In the genomic region with DNA sequence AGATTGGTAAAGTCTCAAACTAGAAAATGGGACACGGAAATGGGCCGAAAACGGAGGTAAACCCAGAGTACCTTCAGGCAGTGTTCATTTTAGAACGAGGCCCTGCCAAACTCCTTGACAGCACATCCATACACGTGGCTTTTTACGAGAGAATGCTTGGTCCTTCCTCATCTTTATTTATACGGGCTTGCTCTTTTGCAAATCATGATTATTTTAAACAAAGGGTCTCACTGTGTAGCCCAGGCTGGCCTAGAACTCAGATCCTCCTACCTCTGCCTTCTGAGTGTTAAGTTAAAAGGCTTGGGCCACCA, we compare ENCODE assay signal across 8 mouse cellular contexts. TPM values are rescaled to one million over a fixed set of nuclear protein-coding genes. Genes with fewer than 3 reads are reported as not detected.
DNase-seq lines count a peak whose midpoint lies in the region; ATAC-seq and TF ChIP-seq lines count a peak whose summit lies in the region.

No protein-coding gene starts in this region.

- peak overlapping the region; percentile 80 for H3K9ac ChIP-seq in lung, embryonic 16.5 days (ENCODE audit: low read length)
- H3K9ac ChIP-seq in neural tube, embryonic 15.5 days (replicated peaks), result peak overlapping the region; percentile 84

- no peak for DNase-seq in lung, postnatal 25 days (ENCODE audit: low spot score)
- DNase-seq in limb, embryonic 10.5 days (ENCODE audit: low spot score), result no peak
- no peak for DNase-seq in right cerebral cortex, postnatal 10 days (ENCODE audit: low spot score in 2 of 2)
- DNase-seq in gastrocnemius, postnatal 25 days, result no peak
- DNase-seq in urinary bladder, postnatal 10 days (ENCODE audit: low spot score), result no peak

- WGBS in lung, embryonic 16.5 days, result under 1% methylated on average over 7 of the region's 7 CpGs
- under 1% methylated on average over 7 of the region's 7 CpGs for WGBS in limb, embryonic 10.5 days
- WGBS in neural tube, embryonic 15.5 days, result 0% methylated on average over 7 of the region's 7 CpGs

- no peak for ATAC-seq in lung, embryonic 16.5 days (ENCODE audit: low read depth)
- ATAC-seq in neural tube, embryonic 15.5 days (ENCODE audit: low FRiP score), result no peak

- TF ChIP-seq CTCF in embryonic fibroblast, embryonic 13.5 days (IDR thresholded peaks at IDR 0.05; ENCODE audit: borderline replicate concordance, insufficient read depth, low read length), result no peak

- TF ChIP-seq POLR2A in embryonic fibroblast, embryonic 13.5 days (IDR thresholded peaks at IDR 0.05; ENCODE audit: low read depth, low read length), result no peak

- H3K27ac ChIP-seq in lung, embryonic 16.5 days (ENCODE audit: low read length), result no peak overlapping the region
- peak overlapping the region; percentile 58 for H3K27ac ChIP-seq in embryonic fibroblast, embryonic 13.5 days (ENCODE audit: insufficient read depth, low read length)
- H3K27ac ChIP-seq in limb, embryonic 10.5 days, result peak overlapping the region; percentile 88
- H3K27ac ChIP-seq in neural tube, embryonic 15.5 days (replicated peaks), result peak overlapping the region; percentile 94

- H3K27me3 ChIP-seq in lung, embryonic 16.5 days (ENCODE audit: control insufficient read depth, insufficient read depth, low read depth, low read length), result no peaks in the 10 kb centered on the region
- no peaks in the 10 kb centered on the region for H3K27me3 ChIP-seq in limb, embryonic 10.5 days (ENCODE audit: low read depth, poor library complexity, severe bottlenecking)
- H3K27me3 ChIP-seq in neural tube, embryonic 15.5 days (replicated peaks), result no peaks in the 10 kb centered on the region

- peak overlapping the region; percentile 91 for H3K4me3 ChIP-seq in lung, embryonic 16.5 days (ENCODE audit: low read length)
- peak overlapping the region; percentile 94 for H3K4me3 ChIP-seq in embryonic fibroblast, embryonic 13.5 days (ENCODE audit: insufficient read depth, low read length)
- H3K4me3 ChIP-seq in limb, embryonic 10.5 days, result peak overlapping the region; percentile 82
- peak overlapping the region; percentile 71 for H3K4me3 ChIP-seq in neural tube, embryonic 15.5 days (replicated peaks)

- H3K4me1 ChIP-seq in lung, embryonic 16.5 days (replicated peaks; ENCODE audit: control insufficient read depth, insufficient read depth, low read length), result peaks cover 3% of the 10 kb centered on the region
- no peaks in the 10 kb centered on the region; the same call in 1 of the 2 replicates for H3K4me1 ChIP-seq in embryonic fibroblast, embryonic 13.5 days (ENCODE audit: control insufficient read depth, insufficient read depth, low read length)
- peaks cover 30% of the 10 kb centered on the region for H3K4me1 ChIP-seq in limb, embryonic 10.5 days
- H3K4me1 ChIP-seq in neural tube, embryonic 15.5 days, result peaks cover 48% of the 10 kb centered on the region

- H3K4me2 ChIP-seq in lung, embryonic 16.5 days (ENCODE audit: low read depth, low read length), result peak overlapping the region; percentile 96
- H3K4me2 ChIP-seq in neural tube, embryonic 15.5 days, result peak overlapping the region; percentile 87

- H3K36me3 ChIP-seq in lung, embryonic 16.5 days (ENCODE audit: control insufficient read depth, insufficient read depth, low read length), result peaks cover 30% of the 10 kb centered on the region
- peaks cover 46% of the 10 kb centered on the region for H3K36me3 ChIP-seq in limb, embryonic 10.5 days
- peaks cover 34% of the 10 kb centered on the region for H3K36me3 ChIP-seq in neural tube, embryonic 15.5 days

- H3K9me3 ChIP-seq in lung, embryonic 16.5 days (ENCODE audit: control insufficient read depth, low read length), result no peaks in the 10 kb centered on the region
- H3K9me3 ChIP-seq in limb, embryonic 10.5 days (replicated peaks), result no peaks in the 10 kb centered on the region
- H3K9me3 ChIP-seq in neural tube, embryonic 15.5 days (replicated peaks), result no peaks in the 10 kb centered on the region

RNA-seq across cellular contexts. Expression of a gene that starts 0.6 kb away (rescaled TPM):
- polyA plus RNA-seq in lung, embryonic 16.5 days (2015; fragmentation: Nextera tagmentation; extraction: Ambion mirVana), result 32.3 and 34.3 TPM in 2 replicates
- 64.3 and 65.8 TPM in 2 replicates for polyA plus RNA-seq in embryonic fibroblast, embryonic 13.5 days (2011; ENCODE audit: insufficient read length, low read depth, missing spikeins)
- 55.3 and 61.4 TPM in 2 replicates for polyA plus RNA-seq in limb, embryonic 10.5 days (2016; fragmentation: Nextera tagmentation; extraction: Ambion mirVana)
- 28.1 and 32.8 TPM in 2 replicates for polyA plus RNA-seq in neural tube, embryonic 15.5 days (2015; fragmentation: Nextera tagmentation; extraction: Ambion mirVana)
- total RNA-seq in gastrocnemius, postnatal 25 days (2021), result 10 to 100 TPM; 19.0 to 22.7 TPM

RNA-seq across cellular contexts. Expression of a gene that starts 1.6 kb away (rescaled TPM):
- 3.4 and 4.2 TPM in 2 replicates for polyA plus RNA-seq in lung, embryonic 16.5 days (2015; fragmentation: Nextera tagmentation; extraction: Ambion mirVana)
- 11.4 and 15.5 TPM in 2 replicates for polyA plus RNA-seq in embryonic fibroblast, embryonic 13.5 days (2011; ENCODE audit: insufficient read length, low read depth, missing spikeins)
- 3.0 and 4.1 TPM in 2 replicates for polyA plus RNA-seq in limb, embryonic 10.5 days (2016; fragmentation: Nextera tagmentation; extraction: Ambion mirVana)
- polyA plus RNA-seq in neural tube, embryonic 15.5 days (2015; fragmentation: Nextera tagmentation; extraction: Ambion mirVana), result 24.1 and 27.3 TPM in 2 replicates
- total RNA-seq in gastrocnemius, postnatal 25 days (2021), result 1 to 10 TPM; 1.4 to 2.0 TPM

RNA-seq across cellular contexts. Expression of a gene that starts 27.2 kb away (rescaled TPM):
- polyA plus RNA-seq in lung, embryonic 16.5 days (2015; fragmentation: Nextera tagmentation; extraction: Ambion mirVana), result 15.6 and 17.0 TPM in 2 replicates
- polyA plus RNA-seq in embryonic fibroblast, embryonic 13.5 days (2011; ENCODE audit: insufficient read length, low read depth, missing spikeins), result 16.2 and 19.1 TPM in 2 replicates
- 19.6 and 21.5 TPM in 2 replicates for polyA plus RNA-seq in limb, embryonic 10.5 days (2016; fragmentation: Nextera tagmentation; extraction: Ambion mirVana)
- 13.3 and 14.3 TPM in 2 replicates for polyA plus RNA-seq in neural tube, embryonic 15.5 days (2015; fragmentation: Nextera tagmentation; extraction: Ambion mirVana)
- total RNA-seq in gastrocnemius, postnatal 25 days (2021), result 10 to 100 TPM in 1 of 2 experiments, 1 to 10 TPM in 1; 9.4 to 10.1 TPM

RNA-seq across cellular contexts. Expression of a gene that starts 27.3 kb away (rescaled TPM):
- polyA plus RNA-seq in lung, embryonic 16.5 days (2015; fragmentation: Nextera tagmentation; extraction: Ambion mirVana), result 20.7 and 21.4 TPM in 2 replicates
- polyA plus RNA-seq in embryonic fibroblast, embryonic 13.5 days (2011; ENCODE audit: insufficient read length, low read depth, missing spikeins), result 33.4 and 37.1 TPM in 2 replicates
- 13.2 and 17.3 TPM in 2 replicates for polyA plus RNA-seq in limb, embryonic 10.5 days (2016; fragmentation: Nextera tagmentation; extraction: Ambion mirVana)
- polyA plus RNA-seq in neural tube, embryonic 15.5 days (2015; fragmentation: Nextera tagmentation; extraction: Ambion mirVana), result 38.0 and 38.1 TPM in 2 replicates
- 10 to 100 TPM; 20.1 to 21.9 TPM for total RNA-seq in gastrocnemius, postnatal 25 days (2021)
